ENCODE assay signal across 8 mouse cellular contexts in genomic region chr2:26298208-26298855, GRCm38 (mm10). TPM values are rescaled to one million over a fixed set of nuclear protein-coding genes. Genes with fewer than 3 reads are reported as not detected.
DNase-seq lines count a peak whose midpoint lies in the region; ATAC-seq and TF ChIP-seq lines count a peak whose summit lies in the region.

No protein-coding gene starts in this region.

- ATAC-seq in cerebellum, adult (ENCODE audit: insufficient number of reproducible peaks, low FRiP score, low TSS enrichment): 0 out of 2 replicates have a peak, but pooled peaks have one; percentile 29
- peak; percentile 37 for ATAC-seq in embryonic facial prominence, embryonic 12.5 days (ENCODE audit: insufficient number of reproducible peaks, insufficient read depth, low FRiP score, low TSS enrichment)
- ATAC-seq in hindbrain, embryonic 16.5 days: peak; percentile 79
- peak; percentile 50 for ATAC-seq in liver, embryonic 16.5 days (ENCODE audit: low read depth)

- DNase-seq in cerebellum, adult 8-10 months: no peak
- DNase-seq in ES-E14 (ENCODE audit: low read depth, low spot score): no peak
- peak; percentile 69 to 71 for DNase-seq in right cerebral cortex, postnatal 36 days (ENCODE audit: low spot score in 2 of 2)
- DNase-seq in spleen, postnatal 36 days (ENCODE audit: low spot score in 2 of 2): no peak

- 5% methylated on average over 10 of the region's 10 CpGs for WGBS in embryonic facial prominence, embryonic 12.5 days
- 2% methylated on average over 10 of the region's 10 CpGs for WGBS in hindbrain, embryonic 16.5 days
- 2% methylated on average over 10 of the region's 10 CpGs for WGBS in liver, embryonic 16.5 days (ENCODE audit: insufficient replicate concordance)

- H3K9ac ChIP-seq in ES-E14 (ENCODE audit: insufficient read depth, low read depth, low read length, poor library complexity, severe bottlenecking): no peak overlapping the region
- 0 out of 2 replicates have a peak overlapping the region, but pooled peaks have one; percentile 9 for H3K9ac ChIP-seq in embryonic facial prominence, embryonic 12.5 days
- H3K9ac ChIP-seq in hindbrain, embryonic 16.5 days (ENCODE audit: low read depth, low read length): peak overlapping the region; percentile 55
- no peak overlapping the region for H3K9ac ChIP-seq in liver, embryonic 16.5 days (ENCODE audit: low read depth, low read length)

- no peaks in the 10 kb centered on the region for H3K9me3 ChIP-seq in ES-E14 (ENCODE audit: control insufficient read depth, insufficient read depth, low read depth, low read length)
- H3K9me3 ChIP-seq in embryonic facial prominence, embryonic 12.5 days: no peaks in the 10 kb centered on the region
- H3K9me3 ChIP-seq in hindbrain, embryonic 16.5 days (ENCODE audit: control insufficient read depth, low read length): no peaks in the 10 kb centered on the region
- H3K9me3 ChIP-seq in liver, embryonic 16.5 days (replicated peaks; ENCODE audit: control insufficient read depth, low read length): no peaks in the 10 kb centered on the region

- peaks cover 12% of the 10 kb centered on the region for H3K27me3 ChIP-seq in embryonic facial prominence, embryonic 12.5 days
- no peaks in the 10 kb centered on the region for H3K27me3 ChIP-seq in hindbrain, embryonic 16.5 days (replicated peaks; ENCODE audit: control insufficient read depth, insufficient read depth, low read length)
- no peaks in the 10 kb centered on the region; the same call in 1 of the 2 replicates for H3K27me3 ChIP-seq in liver, embryonic 16.5 days (ENCODE audit: control insufficient read depth, insufficient read depth, low read depth, low read length)

- in situ Hi-C loops in ES-E14 (cut with MboI; ENCODE audit: low sequenced_read_pairs in 2 of 2, unreplicated experiment in 2 of 2): no loop called here

- H3K27ac ChIP-seq in ES-E14 (ENCODE audit: insufficient read depth, low read depth, low read length, poor library complexity, severe bottlenecking): peak overlapping the region; percentile 56
- peak overlapping the region; percentile 52; the same call in 1 of the 2 replicates for H3K27ac ChIP-seq in embryonic facial prominence, embryonic 12.5 days
- H3K27ac ChIP-seq in hindbrain, embryonic 16.5 days (ENCODE audit: low read depth, low read length): peak overlapping the region; percentile 76
- no peak overlapping the region for H3K27ac ChIP-seq in liver, embryonic 16.5 days (ENCODE audit: low read length)

- peaks cover 3 to 31% of the 10 kb centered on the region in 2 experiments; a peak in 2 of 4 replicates for H3K4me1 ChIP-seq in ES-E14 (ENCODE audit: control insufficient read depth in 2 of 2, insufficient read depth in 2 of 2, low read length in 2 of 2, poor library complexity in 1 of 2)
- H3K4me1 ChIP-seq in embryonic facial prominence, embryonic 12.5 days: peaks cover 21% of the 10 kb centered on the region; the same call in 1 of the 2 replicates
- H3K4me1 ChIP-seq in hindbrain, embryonic 16.5 days (ENCODE audit: control insufficient read depth, insufficient read depth, low read depth, low read length): peaks cover 43% of the 10 kb centered on the region
- no peaks in the 10 kb centered on the region for H3K4me1 ChIP-seq in liver, embryonic 16.5 days (ENCODE audit: control insufficient read depth, low read depth, low read length)

- H3K4me2 ChIP-seq in embryonic facial prominence, embryonic 12.5 days (replicated peaks): peak overlapping the region; percentile 17; the same call in 1 of the 2 replicates
- peak overlapping the region; percentile 44 for H3K4me2 ChIP-seq in hindbrain, embryonic 16.5 days (ENCODE audit: low read length)
- no peak overlapping the region for H3K4me2 ChIP-seq in liver, embryonic 16.5 days (ENCODE audit: low read depth, low read length)

- no peaks in the 10 kb centered on the region for H3K36me3 ChIP-seq in ES-E14 (ENCODE audit: control insufficient read depth, insufficient read depth, low read length, poor library complexity, severe bottlenecking)
- H3K36me3 ChIP-seq in embryonic facial prominence, embryonic 12.5 days: no peaks in the 10 kb centered on the region
- H3K36me3 ChIP-seq in hindbrain, embryonic 16.5 days (ENCODE audit: control insufficient read depth, insufficient read depth, low read length): no peaks in the 10 kb centered on the region
- no peaks in the 10 kb centered on the region for H3K36me3 ChIP-seq in liver, embryonic 16.5 days (ENCODE audit: control insufficient read depth, insufficient read depth)

- H3K4me3 ChIP-seq in ES-E14 (ENCODE audit: insufficient read depth in 1 of 2, low read depth in 1 of 2, low read length in 2 of 2, poor library complexity in 1 of 2, severe bottlenecking in 1 of 2): no peak overlapping the region; a peak in 1 of 4 replicates
- H3K4me3 ChIP-seq in embryonic facial prominence, embryonic 12.5 days: no peak overlapping the region
- peak overlapping the region; percentile 9; the same call in 1 of the 2 replicates for H3K4me3 ChIP-seq in hindbrain, embryonic 16.5 days (ENCODE audit: low read length)
- H3K4me3 ChIP-seq in liver, embryonic 16.5 days (ENCODE audit: low read depth, low read length): no peak overlapping the region

TF ChIP-seq in ES-E14, 5 proteins besides CTCF, POLR2A, EP300 and RAD21:
- TF ChIP-seq MAFK (IDR thresholded peaks at IDR 0.05; ENCODE audit: insufficient read depth, low read depth, low read length) (peak; percentile 46; the same call in 1 of the 2 replicates), ZC3H11A (IDR thresholded peaks at IDR 0.05; ENCODE audit: borderline replicate concordance, low read depth, low read length) (no peak)
TF ChIP-seq in ES-E14: peak in this region for 1.

RNA-seq across cellular contexts. Expression of gene Ccdc187, which starts 4.0 kb away (rescaled TPM):
- total RNA-seq in ES-E14 (2012; rRNA removed): 0.18 and 0.90 TPM in 2 replicates
- polyA plus RNA-seq in embryonic facial prominence, embryonic 12.5 days (2016; fragmentation: Nextera tagmentation; extraction: Ambion mirVana): 0.08 and 0.18 TPM in 2 replicates
- 0.15 and 0.19 TPM in 2 replicates for polyA plus RNA-seq in hindbrain, embryonic 16.5 days (2015; fragmentation: Nextera tagmentation; extraction: Ambion mirVana)
- 0.01 and 0.05 TPM in 2 replicates for polyA plus RNA-seq in liver, embryonic 16.5 days (2015; fragmentation: Nextera tagmentation; extraction: Ambion mirVana)

RNA-seq across cellular contexts. Expression of gene Gpsm1, which starts 17.0 kb away (rescaled TPM):
- 9.4 and 13.9 TPM in 2 replicates for total RNA-seq in ES-E14 (2012; rRNA removed)
- 82.6 and 91.1 TPM in 2 replicates for polyA plus RNA-seq in embryonic facial prominence, embryonic 12.5 days (2016; fragmentation: Nextera tagmentation; extraction: Ambion mirVana)
- polyA plus RNA-seq in hindbrain, embryonic 16.5 days (2015; fragmentation: Nextera tagmentation; extraction: Ambion mirVana): 177 and 185 TPM in 2 replicates
- polyA plus RNA-seq in liver, embryonic 16.5 days (2015; fragmentation: Nextera tagmentation; extraction: Ambion mirVana): 2.3 and 3.0 TPM in 2 replicates

RNA-seq across cellular contexts. Expression of gene Dnlz, which starts 53.6 kb away (rescaled TPM):
- total RNA-seq in ES-E14 (2012; rRNA removed): 6.8 and 8.0 TPM in 2 replicates
- polyA plus RNA-seq in embryonic facial prominence, embryonic 12.5 days (2016; fragmentation: Nextera tagmentation; extraction: Ambion mirVana): 31.8 and 33.1 TPM in 2 replicates
- 30.1 and 32.6 TPM in 2 replicates for polyA plus RNA-seq in hindbrain, embryonic 16.5 days (2015; fragmentation: Nextera tagmentation; extraction: Ambion mirVana)
- 7.2 and 8.0 TPM in 2 replicates for polyA plus RNA-seq in liver, embryonic 16.5 days (2015; fragmentation: Nextera tagmentation; extraction: Ambion mirVana)

Comparison
In these comparisons a context has a peak if more than half of its experiments do, and no peak if none do; other contexts are left out.
1. ATAC-seq: peak in every context shown above with its lines; median percentile 79 in hindbrain, embryonic 16.5 days; 50 in liver, embryonic 16.5 days; 37 in embryonic facial prominence, embryonic 12.5 days; 29 in cerebellum, adult.
2. DNase-seq: peak in right cerebral cortex, postnatal 36 days (2 of 2); none in cerebellum, adult 8-10 months (single experiment), ES-E14 (single experiment) and spleen, postnatal 36 days (0 of 2).
3. H3K9ac ChIP-seq: peak in embryonic facial prominence, embryonic 12.5 days (single experiment) and hindbrain, embryonic 16.5 days (single experiment); none in ES-E14 (single experiment) and liver, embryonic 16.5 days (single experiment).
4. RNA of gene Gpsm1, which starts 17.0 kb away (polyA plus RNA-seq): 177 to 185 TPM in hindbrain, embryonic 16.5 days and 82.6 to 91.1 TPM in embryonic facial prominence, embryonic 12.5 days; 2.3 to 3.0 TPM in liver, embryonic 16.5 days; every median in the first group is over 10 times any median in the second.